Mouse (Mus musculus) heart, adult 2 months (tissue): ENCODE data around the gene Atp6v1fnb. TPM values are rescaled to one million over a fixed set of nuclear protein-coding genes. Genes with fewer than 3 reads are reported as not detected.

Experiments
- DNase-seq, 2 experiments: peaks; one replicate each; pipeline ENCODE4 v3.0.0; 2021
- H3K27ac ChIP-seq: fragments of 200-600 bp; 2 replicates; pipeline ENCODE4 v1.8.1; 2022
- H3K27me3 ChIP-seq: fragments of 200-500 bp; 2 replicates; pipeline ENCODE4 v1.6.1; 2012; ENCODE audit warnings: mild to moderate bottlenecking, low read length, inconsistent platforms, mixed read lengths; ENCODE audit not compliant: control insufficient read depth, insufficient read depth
- H3K36me3 ChIP-seq: fragments of 200-500 bp; 2 replicates; pipeline ENCODE4 v1.6.1; 2012; ENCODE audit warnings: low read length, inconsistent platforms; ENCODE audit not compliant: control insufficient read depth, insufficient read depth
- H3K4me1 ChIP-seq: fragments of 200-500 bp; 2 replicates; pipeline ENCODE4 v1.6.1; 2011; ENCODE audit warnings: low read length; ENCODE audit not compliant: control insufficient read depth, insufficient read depth
- H3K4me3 ChIP-seq: fragments of 200-600 bp; 2 replicates; pipeline ENCODE4 v1.8.1; 2022
- H3K79me2 ChIP-seq: fragments of 200-500 bp; replicated peaks from 2 replicates; pipeline ENCODE4 v1.6.1; 2012; ENCODE audit warnings: mild to moderate bottlenecking, inconsistent platforms, low read length, moderate library complexity, mixed read lengths; ENCODE audit not compliant: control insufficient read depth, insufficient read depth
- H3K9ac ChIP-seq: fragments of 200-500 bp; 2 replicates; pipeline ENCODE4 v1.6.1; 2012; ENCODE audit warnings: low read depth, mild to moderate bottlenecking, control low read depth, inconsistent platforms, low read length, mixed read lengths
- CTCF ChIP-seq: fragments of 200-600 bp; IDR thresholded peaks from 2 replicates; pipeline ENCODE4 v1.8.1; 2022; ENCODE audit warnings: antibody characterized with exemption, mild to moderate bottlenecking, moderate library complexity
- EP300 ChIP-seq: fragments of 200-500 bp; IDR thresholded peaks from 2 replicates; pipeline ENCODE4 v1.6.1; 2011; ENCODE audit warnings: low read depth, low read length, control low read depth; ENCODE audit not compliant: insufficient read depth
- POLR2A ChIP-seq: fragments of 200-500 bp; IDR thresholded peaks from 2 replicates; pipeline ENCODE4 v1.6.1; 2011; ENCODE audit warnings: mild to moderate bottlenecking, low read depth, low read length, control low read depth; ENCODE audit not compliant: insufficient read depth
- WGBS: fragments of 180-500 bp; shearing (Covaris S2); methylation state at CpG from one replicate; pipeline ENCODE4 v1.1.7; 2018; 5-methylcytosine and 5-hydroxymethylcytosine counted together
- intact Hi-C: fragments of 180-260 bp; cut with DNase I; formaldehyde crosslinking; loops from one replicate; pipeline ENCODE4 v1.15.1; 2025
- polyA plus RNA-seq: library from polyadenylated mRNA; depleted of rRNA; stranded (reverse); fragments of >200 nt; gene quantifications from 2 replicates; pipeline ENCODE4 v1.2.3, GENCODE M21; 2012
- total RNA-seq, 2 experiments: library from RNA; stranded (reverse); gene quantifications; 2 replicates each; pipeline ENCODE4 v1.2.3; 2021

Atp6v1fnb gene
- total and polyA plus RNA-seq, 3 experiments: not detected

DNA sequence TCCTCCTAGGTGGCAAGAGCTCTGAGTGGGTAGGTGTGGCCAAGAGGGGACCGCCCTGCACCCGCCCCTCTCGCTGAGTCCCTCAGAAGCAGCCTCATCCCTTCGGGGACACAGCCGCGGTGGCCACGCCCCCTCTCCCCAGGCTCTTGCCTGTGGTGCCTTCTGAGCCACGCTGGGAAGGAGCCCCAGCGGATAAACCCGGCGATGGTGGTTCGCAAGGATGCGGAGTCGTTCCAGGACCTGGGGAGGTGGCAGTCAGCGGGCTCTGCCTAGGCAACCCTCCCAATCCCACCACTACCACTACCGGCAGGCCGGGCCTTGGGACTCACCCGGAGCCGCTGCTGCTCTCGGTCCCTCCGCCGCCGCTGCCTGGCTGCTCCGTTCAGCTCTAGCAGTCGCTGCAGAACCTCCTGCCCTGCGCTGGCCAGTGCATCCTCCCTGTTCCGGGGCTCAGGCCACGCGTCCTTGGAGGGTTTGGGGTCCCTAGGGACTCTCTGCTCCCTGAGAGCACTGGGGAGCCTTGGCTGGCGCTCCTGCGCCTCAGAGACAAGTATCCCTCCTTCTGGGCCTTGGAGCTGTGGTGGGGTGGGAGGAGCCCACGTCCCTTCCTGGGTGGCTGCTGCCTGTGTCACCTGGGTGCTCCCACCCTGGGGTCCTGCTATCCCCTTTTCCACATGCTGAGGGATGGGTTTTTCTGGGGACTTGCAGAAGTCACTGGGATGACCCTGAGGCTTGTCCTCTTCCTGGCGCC is 2.9 kb downstream of the Atp6v1fnb start:
- WGBS: 8% methylated on average over 33 of the region's 33 CpGs
- H3K27me3 ChIP-seq: no peaks in the 10 kb centered on the region
- intact Hi-C loops: loop anchor here (5.0 kb wide), 2 partner anchors 127 to 133 kb away; partner anchors contain the start of genes Calu and Tnpo3
- no peak overlapping the region for H3K27ac ChIP-seq
- peak overlapping the region; percentile 44 for H3K4me3 ChIP-seq
- no peaks in the 10 kb centered on the region for H3K4me1 ChIP-seq
- 0 out of 2 replicates have a peak overlapping the region, but pooled peaks have one; percentile 6 for H3K9ac ChIP-seq
- H3K79me2 ChIP-seq: no peaks in the 10 kb centered on the region
- no peaks in the 10 kb centered on the region for H3K36me3 ChIP-seq
- peak; percentile 79 to 81 for DNase-seq
- TF ChIP-seq CTCF (no peak), POLR2A (no peak), EP300 (no peak)

DNA sequence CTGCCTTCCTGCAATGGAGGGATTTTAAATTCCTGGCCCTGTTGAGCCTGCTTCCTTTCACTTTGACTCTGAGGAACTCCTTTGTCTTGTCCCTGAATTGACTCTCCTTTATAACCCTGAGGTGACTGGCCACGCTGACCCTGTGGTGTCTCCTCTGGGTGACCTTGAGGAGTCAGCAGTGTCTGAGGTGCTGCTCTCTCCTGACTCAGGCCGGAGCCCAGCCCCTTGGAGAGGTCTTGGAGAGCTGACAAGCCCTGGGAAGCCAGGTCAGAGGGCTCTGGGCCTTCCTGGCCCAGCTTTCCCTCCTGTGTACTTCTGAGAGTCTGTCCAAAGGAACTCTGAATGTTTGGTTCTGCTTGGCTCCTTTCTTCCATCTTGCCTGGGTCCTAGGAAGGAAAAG is 3.5 kb downstream of the Atp6v1fnb start:
- Histone ChIP-seq H3K9ac (no peak overlapping the region), H3K36me3 (no peaks in the 10 kb centered on the region), H3K27ac (no peak overlapping the region), H3K4me3 (no peak overlapping the region), H3K79me2 (no peaks in the 10 kb centered on the region), H3K4me1 (no peaks in the 10 kb centered on the region), H3K27me3 (no peaks in the 10 kb centered on the region)
- 65% methylated on average over 2 of the region's 2 CpGs for WGBS
- DNase-seq: no peak
- intact Hi-C loops: loop anchor here (5.0 kb wide), 2 partner anchors 127 to 133 kb away; partner anchors contain the start of genes Calu and Tnpo3
- TF ChIP-seq CTCF (no peak), EP300 (no peak), POLR2A (no peak)

DNA sequence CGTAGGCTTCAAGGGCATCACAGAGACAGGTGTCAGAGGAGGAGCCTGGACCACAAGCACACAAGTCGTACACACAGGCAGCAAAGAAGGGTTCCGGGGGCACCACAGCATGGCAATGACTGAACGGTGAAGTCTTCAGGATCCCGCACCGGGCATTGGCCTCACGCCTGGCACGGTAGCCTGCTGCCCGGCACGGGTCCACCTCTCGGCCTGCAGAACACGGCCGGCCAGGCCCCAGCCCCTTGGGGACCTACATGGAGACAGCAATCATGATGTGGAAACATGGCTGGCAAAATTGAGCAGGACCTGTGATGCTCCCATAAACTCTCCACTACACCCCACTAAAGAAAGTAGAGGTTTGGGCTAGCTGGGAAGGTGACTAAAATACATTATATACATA is 11.5 kb downstream of the Atp6v1fnb start:
- no peak for DNase-seq
- TF ChIP-seq CTCF (no peak), EP300 (no peak), POLR2A (no peak)
- intact Hi-C loops: no loop called here
- Histone ChIP-seq H3K36me3 (no peaks in the 10 kb centered on the region), H3K4me3 (no peak overlapping the region), H3K79me2 (no peaks in the 10 kb centered on the region), H3K27ac (no peak overlapping the region), H3K27me3 (no peaks in the 10 kb centered on the region), H3K4me1 (0 out of 2 replicates have a peak, but pooled peaks cover 1% of the 10 kb centered on the region), H3K9ac (no peak overlapping the region)
- WGBS: 94% methylated on average over 13 of the region's 13 CpGs

DNA sequence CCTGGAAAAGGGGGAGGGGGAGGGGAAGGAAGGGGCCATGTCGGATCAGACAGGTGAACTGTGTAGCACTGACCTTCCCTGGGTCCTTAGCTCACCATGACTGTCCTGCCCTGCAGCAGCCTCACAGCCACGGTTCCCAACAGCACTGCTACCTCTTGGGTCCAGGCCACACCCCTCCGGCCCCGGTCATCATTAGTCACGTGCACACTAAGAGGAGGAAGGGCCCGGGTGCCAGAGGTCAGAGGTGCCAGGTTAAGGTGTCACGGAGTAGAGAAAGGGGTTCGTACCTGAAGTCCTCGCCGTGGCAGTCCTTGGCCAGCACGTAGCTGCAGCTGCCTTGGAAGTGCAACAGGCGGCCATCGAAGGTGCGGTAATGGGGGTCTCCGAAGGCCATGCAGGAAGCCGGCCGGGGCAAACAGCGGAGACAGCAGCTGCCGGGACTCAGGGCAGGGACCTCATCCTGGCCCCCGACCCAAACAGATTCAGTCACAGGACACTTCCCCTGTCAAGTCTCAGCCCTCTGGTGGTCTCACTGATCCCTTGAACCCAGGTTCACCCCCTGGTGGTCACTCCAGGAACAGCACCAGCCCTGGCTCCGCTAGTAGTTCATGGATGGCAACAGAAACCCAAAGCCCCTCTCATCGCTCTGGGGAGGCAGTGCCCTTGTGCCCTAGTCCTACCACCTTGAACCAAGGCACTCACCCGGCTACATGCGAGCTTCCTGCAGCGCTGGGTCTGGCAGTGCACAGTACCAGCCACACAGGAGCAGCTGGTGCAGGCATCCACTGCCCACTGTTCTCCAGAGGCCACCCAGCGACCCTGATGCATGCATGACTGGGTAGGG is 13.7 kb downstream of the Atp6v1fnb start:
- no peaks in the 10 kb centered on the region for H3K36me3 ChIP-seq
- peak; percentile 33 to 77 for DNase-seq
- H3K9ac ChIP-seq: 0 out of 2 replicates have a peak overlapping the region, but pooled peaks have one; percentile 15
- no peak for TF ChIP-seq POLR2A
- TF ChIP-seq CTCF: peak; percentile 91
- 0 out of 2 replicates have a peak, but pooled peaks have one; percentile 34 for TF ChIP-seq EP300
- WGBS: 16% methylated on average over 26 of the region's 26 CpGs
- H3K4me3 ChIP-seq: peak overlapping the region; percentile 50
- intact Hi-C loops: loop anchor here (5.0 kb wide), 1 partner anchor 93 kb away; no protein-coding TSS in a partner anchor
- no peak overlapping the region for H3K27ac ChIP-seq
- H3K79me2 ChIP-seq: no peaks in the 10 kb centered on the region
- 0 out of 2 replicates have a peak, but pooled peaks cover 1% of the 10 kb centered on the region for H3K4me1 ChIP-seq
- no peaks in the 10 kb centered on the region for H3K27me3 ChIP-seq

DNA sequence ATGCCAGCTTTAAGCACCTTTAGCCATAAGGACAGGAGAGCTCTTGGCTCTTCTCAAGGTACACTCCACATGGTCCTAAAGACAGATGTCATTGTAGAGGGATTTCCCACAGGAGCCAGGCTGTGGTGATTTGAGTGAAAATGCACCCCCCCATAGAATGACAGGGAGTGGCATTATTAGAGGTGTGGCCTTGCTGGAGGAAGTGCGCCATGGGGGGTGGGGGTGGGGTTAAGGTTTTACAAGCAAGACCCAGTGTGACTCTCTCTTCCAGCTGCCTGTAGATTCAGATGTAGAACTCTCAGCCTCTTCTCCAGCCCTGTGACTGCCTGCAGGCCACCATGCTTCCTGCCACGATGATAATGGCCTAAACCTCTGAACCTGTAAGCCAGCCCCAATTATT is 14.7 kb downstream of the Atp6v1fnb start:
- no peak overlapping the region for H3K4me3 ChIP-seq
- no peak for TF ChIP-seq CTCF
- no peak for TF ChIP-seq POLR2A
- no peak for TF ChIP-seq EP300
- WGBS: 71% methylated on average over 2 of the region's 2 CpGs
- H3K27ac ChIP-seq: no peak overlapping the region
- intact Hi-C loops: loop anchor here (5.0 kb wide), 1 partner anchor 94 kb away; no protein-coding TSS in a partner anchor
- H3K36me3 ChIP-seq: no peaks in the 10 kb centered on the region
- DNase-seq: no peak
- H3K27me3 ChIP-seq: no peaks in the 10 kb centered on the region
- 0 out of 2 replicates have a peak, but pooled peaks cover 1% of the 10 kb centered on the region for H3K4me1 ChIP-seq
- H3K9ac ChIP-seq: no peak overlapping the region
- no peaks in the 10 kb centered on the region for H3K79me2 ChIP-seq
